9 mouse cellular contexts compared by ENCODE assay signal in genomic region chr11:102410345-102410744, GRCm38 (mm10). TPM values are rescaled to one million over a fixed set of nuclear protein-coding genes. Genes with fewer than 3 reads are reported as not detected.
DNase-seq lines count a peak whose midpoint lies in the region; ATAC-seq and TF ChIP-seq lines count a peak whose summit lies in the region.
"Not testable (repeated sequence)": the region's sequence is repeated elsewhere in the genome, so short reads cannot be mapped to it uniquely, and the experiment has no call there.
"Had no signal": no experiment of that assay in that cellular context is flagged by ENCODE, and none has a peak within 500 bp of the region (broad histone marks: within the 10 kb centered on the region; RNA-seq: fewer than 3 reads in every experiment).

No protein-coding gene starts in this region.

- not testable (repeated sequence) for H3K4me3 ChIP-seq in CH12.LX (replicated peaks in 1 of 3; ENCODE audit: low read depth in 2 of 3, low read length in 2 of 3, poor library complexity in 1 of 3); liver, embryonic 12.5 days; liver, embryonic 15.5 days (replicated peaks); liver, postnatal 0 days (ENCODE audit: low read depth, low read length)

- H3K79me2 ChIP-seq in CH12.LX (replicated peaks; ENCODE audit: control insufficient read depth, extremely low read depth, insufficient read depth, poor library complexity, severe bottlenecking), result peaks cover 12% of the 10 kb centered on the region

- not testable (repeated sequence) for TF ChIP-seq POLR2A in CH12.LX (IDR thresholded peaks at IDR 0.05; ENCODE audit: low read depth, low read length)

- not testable (repeated sequence) for H3K4me2 ChIP-seq in CH12.LX (ENCODE audit: insufficient read depth, low read depth, poor library complexity, severe bottlenecking); liver, embryonic 12.5 days; liver, postnatal 0 days (ENCODE audit: low read depth, low read length)
- peak overlapping the region; percentile 95; the same call in 1 of the 2 replicates for H3K4me2 ChIP-seq in liver, embryonic 15.5 days

- not testable (repeated sequence) for H3K9ac ChIP-seq in CH12.LX (ENCODE audit: insufficient read depth, low read depth); liver, embryonic 12.5 days; liver, embryonic 15.5 days; liver, postnatal 0 days (replicated peaks)

- not testable (repeated sequence) for H3K27me3 ChIP-seq in CH12.LX (replicated peaks); liver, postnatal 0 days (ENCODE audit: insufficient read depth, low read length)
- peaks cover 24% of the 10 kb centered on the region for H3K27me3 ChIP-seq in liver, embryonic 12.5 days (replicated peaks)
- H3K27me3 ChIP-seq in liver, embryonic 15.5 days, result peaks cover 14% of the 10 kb centered on the region

- not testable (repeated sequence) for DNase-seq in CH12.LX (ENCODE audit: extremely low read depth); liver, postnatal 0 days
- DNase-seq in cerebellum, adult 11-12 months, result peak; percentile 20
- peak; percentile 27 for DNase-seq in cerebellum, adult 9-11 months

- WGBS in liver, embryonic 12.5 days (ENCODE audit: insufficient replicate concordance), result 86% methylated on average over 3 of the region's 3 CpGs
- 81% methylated on average over 3 of the region's 3 CpGs for WGBS in liver, embryonic 15.5 days (ENCODE audit: insufficient replicate concordance)
- WGBS in liver, postnatal 0 days (ENCODE audit: insufficient replicate concordance), result 86% methylated on average over 3 of the region's 3 CpGs

- H3K36me3 ChIP-seq in CH12.LX (replicated peaks in 1 of 2; ENCODE audit: control insufficient read depth in 1 of 2, insufficient read depth in 1 of 2, low read length in 1 of 2); liver, embryonic 12.5 days; liver, postnatal 0 days (replicated peaks; ENCODE audit: insufficient read depth, low read length): not testable (repeated sequence)
- H3K36me3 ChIP-seq in liver, embryonic 15.5 days (replicated peaks), result peaks cover 11% of the 10 kb centered on the region

- not testable (repeated sequence) for H3K9me3 ChIP-seq in CH12.LX (replicated peaks; ENCODE audit: low read length); liver, embryonic 12.5 days (replicated peaks); liver, embryonic 15.5 days (replicated peaks); liver, postnatal 0 days (ENCODE audit: low read length)

- in situ Hi-C loops in CH12.LX (cut with MboI; ENCODE audit: low pct_ligation_motif_present, low pct_unique_long_range_greater_than_20kb, low sequenced_read_pairs), result loop anchor here (5.0 kb wide), 1 partner anchor 118 kb away; no protein-coding TSS in a partner anchor

- TF ChIP-seq EP300 in CH12.LX (IDR thresholded peaks at IDR 0.05; ENCODE audit: low read length); liver, postnatal 0 days (IDR thresholded peaks at IDR 0.05; ENCODE audit: low read depth): not testable (repeated sequence)

- H3K4me1 ChIP-seq in CH12.LX (ENCODE audit: control insufficient read depth in 1 of 2, insufficient read depth in 2 of 2), result peaks cover 13 to 31% of the 10 kb centered on the region in 2 experiments
- peaks cover 53% of the 10 kb centered on the region for H3K4me1 ChIP-seq in liver, embryonic 12.5 days
- H3K4me1 ChIP-seq in liver, embryonic 15.5 days (replicated peaks), result peaks cover 54% of the 10 kb centered on the region
- H3K4me1 ChIP-seq in liver, postnatal 0 days (ENCODE audit: insufficient read depth), result peaks cover 29% of the 10 kb centered on the region

- not testable (repeated sequence) for TF ChIP-seq RAD21 in CH12.LX (IDR thresholded peaks at IDR 0.05; ENCODE audit: low read depth, low read length)

- not testable (repeated sequence) for H3K27ac ChIP-seq in CH12.LX (ENCODE audit: insufficient read depth, low read depth)
- H3K27ac ChIP-seq in liver, embryonic 12.5 days, result peak overlapping the region; percentile 96; the same call in 1 of the 2 replicates
- H3K27ac ChIP-seq in liver, embryonic 15.5 days (replicated peaks), result peak overlapping the region; percentile 98
- H3K27ac ChIP-seq in liver, postnatal 0 days (ENCODE audit: low read depth), result peak overlapping the region; percentile 99

- dilution Hi-C loops in CH12.LX (cut with MboI; ENCODE audit: extremely low pct_ligation_motif_present, extremely low pct_unique_long_range_greater_than_20kb, low sequenced_read_pairs), result loop anchor here (25.0 kb wide), 1 partner anchor 98 kb away; the partner anchor contains the start of gene Ubtf

- not testable (repeated sequence) for ATAC-seq in liver, embryonic 12.5 days; liver, embryonic 15.5 days (ENCODE audit: insufficient read depth); liver, postnatal 0 days

- not testable (repeated sequence) for TF ChIP-seq CTCF in CH12.LX (conservative IDR thresholded peaks at IDR 0.05 in 1 of 2, IDR thresholded peaks at IDR 0.05 in 1 of 2; ENCODE audit: low read depth in 2 of 2, low read length in 2 of 2); liver, postnatal 0 days (IDR thresholded peaks at IDR 0.05; ENCODE audit: low read depth)

TF ChIP-seq in CH12.LX, 34 proteins besides CTCF, POLR2A, EP300 and RAD21:
- peak; percentile 71 for TF ChIP-seq ZNF384 (IDR thresholded peaks at IDR 0.05; ENCODE audit: low read depth, low read length)
TF ChIP-seq in CH12.LX: peak in this region for 1; not testable (repeated sequence) for 33.

RNA-seq across cellular contexts. Expression of gene Slc25a39, which starts 2.6 kb away (rescaled TPM):
- 169 and 199 TPM in 2 replicates for total RNA-seq in CH12.LX (2012; rRNA removed)
- total RNA-seq in CH12.LX (2014; rRNA removed), result 108 and 112 TPM in 2 replicates
- 198 and 226 TPM in 2 replicates for polyA plus RNA-seq in CH12.LX (2012; ENCODE audit: insufficient read length, low read depth)
- polyA plus RNA-seq in liver, embryonic 12.5 days (2016; fragmentation: Nextera tagmentation; extraction: Ambion mirVana), result 365 and 367 TPM in 2 replicates
- polyA plus RNA-seq in liver, embryonic 15.5 days (2015; fragmentation: Nextera tagmentation; extraction: Ambion mirVana), result 451 and 525 TPM in 2 replicates
- polyA plus RNA-seq in liver, postnatal 0 days (2015; fragmentation: Nextera tagmentation; extraction: Ambion mirVana), result 510 and 522 TPM in 2 replicates

RNA-seq across cellular contexts. Expression of gene Rundc3a, which starts 17.1 kb away (rescaled TPM):
- total RNA-seq in CH12.LX (2012; rRNA removed), result 9.0 and 16.3 TPM in 2 replicates
- 1.3 and 1.4 TPM in 2 replicates for total RNA-seq in CH12.LX (2014; rRNA removed)
- 3.3 and 4.8 TPM in 2 replicates for polyA plus RNA-seq in CH12.LX (2012; ENCODE audit: insufficient read length, low read depth)
- polyA plus RNA-seq in liver, embryonic 12.5 days (2016; fragmentation: Nextera tagmentation; extraction: Ambion mirVana), result 1.9 and 2.1 TPM in 2 replicates
- polyA plus RNA-seq in liver, embryonic 15.5 days (2015; fragmentation: Nextera tagmentation; extraction: Ambion mirVana), result 2.2 and 2.4 TPM in 2 replicates
- 1.8 and 2.4 TPM in 2 replicates for polyA plus RNA-seq in liver, postnatal 0 days (2015; fragmentation: Nextera tagmentation; extraction: Ambion mirVana)

RNA-seq across cellular contexts. Expression of gene Grn, which starts 19.8 kb away (rescaled TPM):
- total RNA-seq in CH12.LX (2012; rRNA removed), result 106 and 165 TPM in 2 replicates
- total RNA-seq in CH12.LX (2014; rRNA removed), result 63.7 and 80.6 TPM in 2 replicates
- polyA plus RNA-seq in CH12.LX (2012; ENCODE audit: insufficient read length, low read depth), result 420 and 453 TPM in 2 replicates
- 55.8 and 58.1 TPM in 2 replicates for polyA plus RNA-seq in liver, embryonic 12.5 days (2016; fragmentation: Nextera tagmentation; extraction: Ambion mirVana)
- 94.8 and 121 TPM in 2 replicates for polyA plus RNA-seq in liver, embryonic 15.5 days (2015; fragmentation: Nextera tagmentation; extraction: Ambion mirVana)
- 156 and 161 TPM in 2 replicates for polyA plus RNA-seq in liver, postnatal 0 days (2015; fragmentation: Nextera tagmentation; extraction: Ambion mirVana)

RNA-seq across cellular contexts. Expression of gene Fam171a2, which starts 37.1 kb away (rescaled TPM):
- total RNA-seq in CH12.LX (2012; rRNA removed), result not detected in 2 replicates
- not detected in 2 replicates for total RNA-seq in CH12.LX (2014; rRNA removed)
- polyA plus RNA-seq in CH12.LX (2012; ENCODE audit: insufficient read length, low read depth), result not detected in 2 replicates
- 1.3 and 1.9 TPM in 2 replicates for polyA plus RNA-seq in liver, embryonic 12.5 days (2016; fragmentation: Nextera tagmentation; extraction: Ambion mirVana)
- 0.28 and 0.61 TPM in 2 replicates for polyA plus RNA-seq in liver, embryonic 15.5 days (2015; fragmentation: Nextera tagmentation; extraction: Ambion mirVana)
- 0.23 and 0.72 TPM in 2 replicates for polyA plus RNA-seq in liver, postnatal 0 days (2015; fragmentation: Nextera tagmentation; extraction: Ambion mirVana)
- polyA plus RNA-seq: activated CD4-positive, CD25-positive, alpha-beta regulatory T cell, adult 4 months; CD4-positive, CD25-positive, alpha-beta regulatory T cell, adult 4 months had no signal

RNA-seq across cellular contexts. Expression of gene Slc4a1, which starts 44.3 kb away (rescaled TPM):
- total RNA-seq in CH12.LX (2012; rRNA removed), result 0.08 TPM in 1 of 2 replicates, not detected in the other
- total RNA-seq in CH12.LX (2014; rRNA removed), result 0.04 TPM in 1 of 2 replicates, not detected in the other
- polyA plus RNA-seq in CH12.LX (2012; ENCODE audit: insufficient read length, low read depth), result not detected in 2 replicates
- polyA plus RNA-seq in liver, embryonic 12.5 days (2016; fragmentation: Nextera tagmentation; extraction: Ambion mirVana), result 913 and 972 TPM in 2 replicates
- polyA plus RNA-seq in liver, embryonic 15.5 days (2015; fragmentation: Nextera tagmentation; extraction: Ambion mirVana), result 1,073 and 1,204 TPM in 2 replicates
- 311 and 329 TPM in 2 replicates for polyA plus RNA-seq in liver, postnatal 0 days (2015; fragmentation: Nextera tagmentation; extraction: Ambion mirVana)
- polyA plus RNA-seq: CD4-positive, CD25-positive, alpha-beta regulatory T cell, adult 4 months; Patski had no signal
